Mouse (Mus musculus): ENCODE data around the gene Unc13b. TPM values are rescaled to one million over a fixed set of nuclear protein-coding genes. Genes with fewer than 3 reads are reported as not detected.

The Unc13b gene
- polyA plus RNA-seq, 1 experiment, result 17.4 TPM

GRCm38 (mm10) chr4:43248909-43249308, 190.2 kb downstream of the Unc13b start:
- H3K4me1 ChIP-seq (ENCODE audit: control insufficient read depth, insufficient read depth, low read length), result no peaks in the 10 kb centered on the region
- H3K36me3 ChIP-seq (ENCODE audit: control insufficient read depth, insufficient read depth, low read length), result no peaks in the 10 kb centered on the region
- H3K4me3 ChIP-seq (ENCODE audit: control insufficient read depth, low read depth, low read length), result no peak overlapping the region
- H3K27me3 ChIP-seq (ENCODE audit: control insufficient read depth, insufficient read depth, low read length), result no peaks in the 10 kb centered on the region
- no peak for TF ChIP-seq POLR2A (IDR thresholded peaks at IDR 0.05; ENCODE audit: control insufficient read depth, low read depth, low read length)
- no peak for TF ChIP-seq CTCF (IDR thresholded peaks at IDR 0.05; ENCODE audit: control insufficient read depth, insufficient read depth, insufficient replicate concordance, low read depth, low read length)
- no peak overlapping the region for H3K27ac ChIP-seq (ENCODE audit: control insufficient read depth, insufficient read depth, low read depth, low read length)

- Histone ChIP-seq H3K36me3 (ENCODE audit: control insufficient read depth, insufficient read depth, low read length) (peaks cover 1% of the 10 kb centered on the region; the same call in 1 of the 2 replicates), H3K4me3 (ENCODE audit: control insufficient read depth, low read depth, low read length) (no peak overlapping the region), H3K27ac (ENCODE audit: control insufficient read depth, insufficient read depth, low read depth, low read length) (no peak overlapping the region), H3K4me1 (ENCODE audit: control insufficient read depth, insufficient read depth, low read length) (no peaks in the 10 kb centered on the region), H3K27me3 (ENCODE audit: control insufficient read depth, insufficient read depth, low read length) (no peaks in the 10 kb centered on the region)
- no peak for TF ChIP-seq CTCF (IDR thresholded peaks at IDR 0.05; ENCODE audit: control insufficient read depth, insufficient read depth, insufficient replicate concordance, low read depth, low read length)
- TF ChIP-seq POLR2A (IDR thresholded peaks at IDR 0.05; ENCODE audit: control insufficient read depth, low read depth, low read length), result no peak
Measured at GRCm38 (mm10) chr4:43251269-43251668, 192.5 kb downstream of the Unc13b start.

GRCm38 (mm10) chr4:43257040-43257439, 198.3 kb downstream of the Unc13b start:
- Histone ChIP-seq H3K36me3 (ENCODE audit: control insufficient read depth, insufficient read depth, low read length) (peaks cover 1% of the 10 kb centered on the region; the same call in 1 of the 2 replicates), H3K4me3 (ENCODE audit: control insufficient read depth, low read depth, low read length) (no peak overlapping the region), H3K4me1 (ENCODE audit: control insufficient read depth, insufficient read depth, low read length) (no peaks in the 10 kb centered on the region), H3K27me3 (ENCODE audit: control insufficient read depth, insufficient read depth, low read length) (no peaks in the 10 kb centered on the region), H3K27ac (ENCODE audit: control insufficient read depth, insufficient read depth, low read depth, low read length) (no peak overlapping the region)
- TF ChIP-seq CTCF (IDR thresholded peaks at IDR 0.05; ENCODE audit: control insufficient read depth, insufficient read depth, insufficient replicate concordance, low read depth, low read length) (no peak), POLR2A (IDR thresholded peaks at IDR 0.05; ENCODE audit: control insufficient read depth, low read depth, low read length) (no peak)

GRCm38 (mm10) chr4:43258556-43258955, 199.8 kb downstream of the Unc13b start:
- H3K27me3 ChIP-seq (ENCODE audit: control insufficient read depth, insufficient read depth, low read length), result no peaks in the 10 kb centered on the region
- TF ChIP-seq CTCF (IDR thresholded peaks at IDR 0.05; ENCODE audit: control insufficient read depth, insufficient read depth, insufficient replicate concordance, low read depth, low read length) (no peak), POLR2A (IDR thresholded peaks at IDR 0.05; ENCODE audit: control insufficient read depth, low read depth, low read length) (no peak)
- peaks cover 1% of the 10 kb centered on the region; the same call in 1 of the 2 replicates for H3K36me3 ChIP-seq (ENCODE audit: control insufficient read depth, insufficient read depth, low read length)
- H3K27ac ChIP-seq (ENCODE audit: control insufficient read depth, insufficient read depth, low read depth, low read length), result no peak overlapping the region
- no peak overlapping the region for H3K4me3 ChIP-seq (ENCODE audit: control insufficient read depth, low read depth, low read length)
- no peaks in the 10 kb centered on the region for H3K4me1 ChIP-seq (ENCODE audit: control insufficient read depth, insufficient read depth, low read length)

- no peak overlapping the region for H3K4me3 ChIP-seq (ENCODE audit: control insufficient read depth, low read depth, low read length)
- TF ChIP-seq CTCF (IDR thresholded peaks at IDR 0.05; ENCODE audit: control insufficient read depth, insufficient read depth, insufficient replicate concordance, low read depth, low read length) (no peak), POLR2A (IDR thresholded peaks at IDR 0.05; ENCODE audit: control insufficient read depth, low read depth, low read length) (no peak)
- no peak overlapping the region for H3K27ac ChIP-seq (ENCODE audit: control insufficient read depth, insufficient read depth, low read depth, low read length)
- H3K36me3 ChIP-seq (ENCODE audit: control insufficient read depth, insufficient read depth, low read length), result peaks cover 1% of the 10 kb centered on the region; the same call in 1 of the 2 replicates
- no peaks in the 10 kb centered on the region for H3K27me3 ChIP-seq (ENCODE audit: control insufficient read depth, insufficient read depth, low read length)
- H3K4me1 ChIP-seq (ENCODE audit: control insufficient read depth, insufficient read depth, low read length), result no peaks in the 10 kb centered on the region
Measured at GRCm38 (mm10) chr4:43259435-43259834, 200.7 kb downstream of the Unc13b start.

- Histone ChIP-seq H3K4me1 (ENCODE audit: control insufficient read depth, insufficient read depth, low read length) (no peaks in the 10 kb centered on the region), H3K27ac (ENCODE audit: control insufficient read depth, insufficient read depth, low read depth, low read length) (no peak overlapping the region), H3K4me3 (ENCODE audit: control insufficient read depth, low read depth, low read length) (no peak overlapping the region), H3K36me3 (ENCODE audit: control insufficient read depth, insufficient read depth, low read length) (peaks cover 1% of the 10 kb centered on the region; the same call in 1 of the 2 replicates), H3K27me3 (ENCODE audit: control insufficient read depth, insufficient read depth, low read length) (no peaks in the 10 kb centered on the region)
- TF ChIP-seq POLR2A (IDR thresholded peaks at IDR 0.05; ENCODE audit: control insufficient read depth, low read depth, low read length) (no peak), CTCF (IDR thresholded peaks at IDR 0.05; ENCODE audit: control insufficient read depth, insufficient read depth, insufficient replicate concordance, low read depth, low read length) (no peak)
Measured at GRCm38 (mm10) chr4:43260096-43260495, 201.3 kb downstream of the Unc13b start.

- peaks cover 4% of the 10 kb centered on the region for H3K4me1 ChIP-seq (ENCODE audit: control insufficient read depth, insufficient read depth, low read length)
- H3K36me3 ChIP-seq (ENCODE audit: control insufficient read depth, insufficient read depth, low read length), result no peaks in the 10 kb centered on the region
- no peak overlapping the region for H3K27ac ChIP-seq (ENCODE audit: control insufficient read depth, insufficient read depth, low read depth, low read length)
- no peak overlapping the region for H3K4me3 ChIP-seq (ENCODE audit: control insufficient read depth, low read depth, low read length)
- TF ChIP-seq CTCF (IDR thresholded peaks at IDR 0.05; ENCODE audit: control insufficient read depth, insufficient read depth, insufficient replicate concordance, low read depth, low read length), result no peak
- no peak for TF ChIP-seq POLR2A (IDR thresholded peaks at IDR 0.05; ENCODE audit: control insufficient read depth, low read depth, low read length)
- no peaks in the 10 kb centered on the region for H3K27me3 ChIP-seq (ENCODE audit: control insufficient read depth, insufficient read depth, low read length)
Measured at GRCm38 (mm10) chr4:43262821-43263220, 204.1 kb downstream of the Unc13b start.

- H3K27me3 ChIP-seq (ENCODE audit: control insufficient read depth, insufficient read depth, low read length), result no peaks in the 10 kb centered on the region
- H3K27ac ChIP-seq (ENCODE audit: control insufficient read depth, insufficient read depth, low read depth, low read length), result no peak overlapping the region
- no peak overlapping the region for H3K4me3 ChIP-seq (ENCODE audit: control insufficient read depth, low read depth, low read length)
- no peak for TF ChIP-seq POLR2A (IDR thresholded peaks at IDR 0.05; ENCODE audit: control insufficient read depth, low read depth, low read length)
- TF ChIP-seq CTCF (IDR thresholded peaks at IDR 0.05; ENCODE audit: control insufficient read depth, insufficient read depth, insufficient replicate concordance, low read depth, low read length), result no peak
- peaks cover 4% of the 10 kb centered on the region for H3K4me1 ChIP-seq (ENCODE audit: control insufficient read depth, insufficient read depth, low read length)
- H3K36me3 ChIP-seq (ENCODE audit: control insufficient read depth, insufficient read depth, low read length), result no peaks in the 10 kb centered on the region
Measured at GRCm38 (mm10) chr4:43266146-43266545, 207.4 kb downstream of the Unc13b start.

All from testis, adult 2 months (tissue).